Mouse (Mus musculus): ENCODE measurements around the gene Stap2.

Stap2 gene

DNA sequence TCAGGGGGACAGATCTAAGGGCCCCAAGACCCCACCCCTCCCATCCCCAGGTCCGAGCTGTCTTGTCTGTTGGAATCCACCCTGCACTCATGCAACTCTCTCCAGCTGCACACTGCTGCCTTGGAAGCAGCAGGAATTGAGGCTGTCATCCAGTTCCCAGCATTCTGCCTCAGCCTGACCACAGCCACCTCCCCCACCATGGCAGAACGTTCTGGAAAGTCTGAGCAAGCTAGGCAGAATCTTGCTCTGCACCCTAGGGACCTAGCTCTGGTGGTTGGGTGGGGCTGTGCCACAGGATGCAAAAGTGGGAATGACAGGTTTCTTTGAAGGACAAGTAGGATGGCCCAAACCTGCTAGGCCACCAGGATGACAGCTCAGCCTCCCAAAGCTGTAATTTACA lies 19.1 kb upstream of the Stap2 start:
- peak; percentile 31 for DNase-seq

DNA sequence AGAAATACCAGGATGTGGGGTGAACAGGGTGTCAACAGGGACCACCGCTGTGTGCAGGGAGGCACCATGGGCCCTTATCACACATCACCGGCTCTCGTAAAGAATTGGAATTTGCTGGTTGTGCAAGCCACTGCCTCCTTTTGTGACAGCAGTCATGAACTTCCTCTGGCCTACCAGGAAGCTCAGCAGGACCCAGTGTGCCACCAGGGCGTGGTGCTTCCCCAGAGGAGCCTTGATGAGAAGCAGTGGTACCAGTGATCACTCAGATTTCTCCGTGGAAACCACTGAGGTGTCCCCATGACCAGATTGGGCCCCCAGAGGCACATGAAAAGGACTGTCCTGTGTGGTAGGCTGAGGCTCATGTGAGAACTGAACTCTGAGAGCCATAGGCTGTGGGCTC lies 18.0 kb upstream of the Stap2 start:
- peak; percentile 37 for DNase-seq

DNA sequence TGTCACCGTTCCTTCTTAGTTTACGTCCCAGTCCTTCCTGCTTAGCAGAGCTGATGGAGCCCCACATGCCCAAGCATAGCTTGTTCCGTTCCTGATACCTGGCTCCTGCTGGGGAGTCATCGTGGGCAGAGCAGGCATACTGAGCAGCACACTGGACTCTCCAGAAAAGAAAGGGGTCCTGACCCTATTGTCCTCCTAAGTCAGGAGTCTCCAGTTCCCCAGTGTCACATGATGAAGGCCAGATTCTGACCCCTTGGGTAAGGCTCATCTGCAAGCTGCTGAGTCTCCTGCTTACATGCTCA lies 17.6 kb upstream of the Stap2 start:
- DNase-seq, result no peak

DNA sequence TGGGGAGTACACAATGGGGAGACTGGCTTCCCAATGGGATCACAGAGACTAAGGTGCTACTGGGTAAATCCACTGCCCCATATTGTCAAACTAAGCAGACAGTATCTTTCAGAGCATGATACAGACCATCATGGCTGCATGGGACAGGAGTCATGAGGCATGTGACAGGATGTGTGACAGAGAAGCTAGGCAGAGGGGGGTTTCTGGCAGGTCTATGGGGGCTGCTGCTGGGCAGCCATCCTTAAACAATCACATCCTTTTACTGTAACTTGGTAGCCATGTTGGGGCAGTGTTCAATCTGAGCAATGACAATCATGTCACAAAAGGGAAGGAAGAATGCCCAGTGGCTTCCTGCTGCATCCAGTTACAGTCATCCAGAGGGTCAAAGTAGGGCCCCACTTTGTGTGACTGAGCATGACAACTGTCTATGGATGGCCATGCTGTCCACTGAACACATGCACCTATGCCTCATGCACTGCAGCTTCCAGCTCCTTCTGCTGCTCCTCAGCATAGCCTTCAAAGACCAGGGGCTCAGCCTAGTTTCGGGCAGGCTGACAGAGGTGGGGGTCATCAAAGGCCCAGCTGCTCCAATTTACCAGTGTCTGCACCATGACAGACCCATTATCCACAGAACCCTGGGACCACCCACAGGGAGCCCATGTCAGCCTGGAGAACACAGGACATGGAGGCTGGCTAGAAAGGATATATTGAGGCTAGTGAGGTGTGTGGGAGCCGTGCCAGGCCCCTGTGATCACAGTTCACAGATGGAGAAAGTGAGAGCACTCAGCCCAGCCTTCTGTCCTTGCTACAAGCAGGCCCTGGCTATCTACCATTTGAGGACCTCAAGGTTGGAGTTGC lies 17.0 kb upstream of the Stap2 start:
- peak; percentile 84 for DNase-seq

DNA sequence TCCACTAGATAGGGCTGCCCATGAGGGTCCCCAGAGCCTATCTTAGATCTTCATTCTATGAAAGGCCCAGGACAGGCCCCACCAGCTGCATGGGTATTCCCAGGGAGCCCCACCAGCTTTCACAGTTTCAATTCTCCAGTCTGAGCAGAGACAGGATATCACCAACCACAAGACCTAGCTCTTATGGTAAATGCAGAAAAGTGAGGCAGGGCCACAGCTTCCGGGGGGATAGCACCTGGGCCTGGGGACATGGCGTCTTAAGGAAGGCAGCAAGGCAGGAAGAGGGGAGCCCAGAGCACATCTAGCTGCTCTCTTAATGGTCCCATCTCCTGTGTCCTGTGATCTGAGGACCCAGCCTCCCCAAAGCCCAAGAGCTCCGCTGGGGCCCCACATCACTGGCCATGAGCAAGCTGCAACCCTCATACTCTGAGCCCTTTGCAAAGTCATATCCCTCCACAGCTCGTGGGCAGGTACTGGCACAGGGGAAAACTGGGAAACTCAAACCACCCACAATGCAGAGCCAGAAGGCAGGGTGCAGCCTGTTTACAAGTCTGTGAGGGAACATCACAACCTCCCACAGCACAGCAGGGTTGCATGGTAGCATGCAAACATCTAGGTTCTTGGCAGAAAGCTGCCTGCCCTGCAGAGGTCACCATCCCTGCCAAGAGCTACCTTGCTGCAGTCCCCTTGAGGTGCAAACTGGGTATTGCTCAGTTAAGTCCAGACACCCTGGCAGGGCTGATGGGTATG lies 16.0 kb upstream of the Stap2 start:
- peak; percentile 64 for DNase-seq

DNA sequence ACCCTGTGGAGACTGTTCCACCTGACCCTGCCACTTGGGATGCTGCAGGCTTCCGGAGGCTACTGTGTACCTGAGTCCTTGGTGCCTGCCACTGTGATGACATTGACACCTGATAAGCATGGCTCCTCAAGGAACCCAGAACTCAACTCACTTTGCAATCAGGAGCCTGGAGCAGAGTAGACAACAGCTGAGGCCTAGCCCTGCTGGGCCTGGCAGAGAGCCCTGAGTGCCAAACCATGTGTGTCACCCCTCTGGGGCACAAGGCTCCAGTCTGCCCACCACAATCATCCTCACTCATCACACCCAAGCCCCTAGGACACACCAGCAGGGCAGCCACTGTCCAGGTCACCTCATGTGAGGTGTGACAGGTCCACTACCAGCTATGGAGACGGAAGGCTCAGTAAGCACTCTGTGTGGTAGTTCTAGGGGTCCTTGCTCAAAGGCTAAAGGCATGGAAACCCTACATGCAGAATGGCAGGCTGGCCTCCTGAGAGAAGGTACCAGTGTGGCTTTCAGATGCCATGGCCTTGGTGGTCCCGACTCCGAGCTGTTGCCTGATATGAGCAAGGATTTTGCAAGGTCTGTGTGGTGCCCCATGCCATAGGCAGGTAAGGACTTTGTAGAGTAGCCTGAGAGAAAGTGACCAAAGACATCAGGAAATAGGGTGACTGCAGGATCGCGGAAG lies 15.2 kb upstream of the Stap2 start:
- DNase-seq, result peak; percentile 57

DNA sequence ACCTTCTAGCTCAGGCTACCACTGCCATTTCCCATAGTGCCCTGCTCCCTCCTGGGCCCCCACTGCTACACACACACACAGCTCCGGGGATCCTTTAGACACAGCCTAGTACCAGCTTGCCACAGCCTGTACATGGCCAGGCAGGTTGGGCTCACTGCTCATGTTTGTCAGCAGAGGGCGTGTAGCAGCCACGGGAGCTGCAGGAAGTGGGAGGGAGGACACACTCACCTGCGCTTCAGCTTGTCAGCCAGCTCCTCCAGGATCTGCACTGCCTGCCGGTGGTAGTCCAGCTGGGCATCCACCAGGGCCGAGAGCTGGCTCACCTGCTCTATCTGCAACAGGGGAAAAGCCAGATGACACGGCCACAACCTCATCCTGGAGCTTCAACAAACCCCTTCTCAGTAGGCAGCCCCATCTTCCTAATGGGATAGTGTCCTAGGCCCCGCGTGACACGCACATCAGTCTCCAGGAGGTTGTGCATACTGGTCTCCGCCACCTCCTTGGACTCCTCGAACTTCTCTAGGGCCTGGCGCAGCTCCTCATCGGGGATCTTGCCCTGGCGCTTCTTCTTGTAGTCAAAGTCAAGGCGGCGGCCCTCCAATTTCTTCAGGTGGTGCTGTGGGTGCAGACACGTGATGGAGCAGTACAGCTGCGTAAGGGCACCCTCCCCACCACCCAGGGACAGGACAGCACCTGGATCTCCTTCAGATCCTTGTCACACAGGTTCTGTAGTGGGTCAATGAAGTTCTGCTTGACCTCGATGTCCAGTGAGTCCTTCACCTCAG lies 13.2 kb upstream of the Stap2 start:
- peak; percentile 90 for DNase-seq

DNA sequence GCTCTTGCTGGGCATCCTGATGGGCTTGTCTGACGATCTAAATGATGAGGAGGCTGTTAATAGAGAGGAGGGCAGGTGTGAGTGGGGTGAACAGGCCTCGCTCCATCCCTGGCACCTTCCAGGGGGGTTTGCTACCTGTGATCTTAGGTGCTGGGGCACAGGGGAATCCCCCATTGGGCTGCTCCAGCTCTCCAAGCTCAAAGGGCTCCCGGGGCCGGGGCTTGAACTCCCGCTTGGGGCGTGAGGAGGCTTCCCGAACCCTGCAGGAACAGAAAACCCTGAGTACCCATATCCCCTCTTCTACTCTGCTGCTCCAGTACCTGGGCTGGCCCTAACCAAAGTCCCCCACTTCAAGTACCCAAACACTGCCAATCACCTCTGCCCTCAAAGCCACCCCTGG lies 12.5 kb upstream of the Stap2 start:
- peak; percentile 59 for DNase-seq

DNA sequence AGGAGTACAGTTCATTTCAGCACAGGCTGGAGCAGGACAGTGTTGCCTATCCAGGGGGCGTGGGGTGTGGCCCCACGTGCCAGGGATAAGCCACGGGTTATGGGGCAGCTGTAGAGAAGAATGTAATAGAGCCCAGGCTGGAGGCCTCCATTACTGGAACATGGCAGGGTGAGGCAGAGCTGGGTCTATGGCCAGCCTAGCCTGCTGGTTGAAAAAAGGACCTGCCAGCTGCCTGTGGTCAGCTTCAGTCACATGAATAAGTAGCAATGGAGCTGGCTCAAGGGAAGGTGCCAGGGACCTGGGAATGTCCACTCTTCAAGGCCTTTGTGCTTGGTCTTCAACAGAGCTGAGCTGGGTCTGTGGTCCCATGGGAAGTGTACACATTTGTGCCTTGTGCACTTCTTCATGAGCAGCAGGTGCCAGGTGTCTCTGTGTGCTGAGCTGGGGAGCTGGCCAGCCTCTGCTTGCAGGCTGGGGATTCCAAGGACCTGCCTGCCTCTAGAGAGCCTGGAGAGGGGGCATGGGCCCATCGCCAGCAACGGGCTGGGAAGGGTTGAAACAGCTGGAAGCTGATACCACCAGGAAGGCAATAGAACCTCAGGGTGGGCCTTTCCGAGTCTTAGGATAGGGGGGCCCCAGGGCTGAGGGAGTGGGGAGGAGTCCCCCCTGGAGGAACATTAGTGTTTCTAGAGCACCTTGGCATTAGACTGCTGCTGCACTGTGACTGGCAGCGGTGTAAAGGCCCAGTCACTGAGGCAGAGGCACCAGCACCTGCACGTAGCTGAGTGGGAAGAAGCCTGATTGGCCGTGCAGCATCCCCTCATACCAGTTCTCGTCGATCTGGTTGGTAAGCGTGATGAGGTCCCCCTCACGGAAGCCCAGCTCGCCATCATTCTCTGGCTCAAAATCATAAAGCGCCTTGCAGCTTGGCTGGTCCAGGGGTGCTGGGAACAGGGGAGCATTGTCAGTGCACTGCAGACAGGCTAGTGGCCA lies 11.7 kb upstream of the Stap2 start:
- DNase-seq, result peak; percentile 71

DNA sequence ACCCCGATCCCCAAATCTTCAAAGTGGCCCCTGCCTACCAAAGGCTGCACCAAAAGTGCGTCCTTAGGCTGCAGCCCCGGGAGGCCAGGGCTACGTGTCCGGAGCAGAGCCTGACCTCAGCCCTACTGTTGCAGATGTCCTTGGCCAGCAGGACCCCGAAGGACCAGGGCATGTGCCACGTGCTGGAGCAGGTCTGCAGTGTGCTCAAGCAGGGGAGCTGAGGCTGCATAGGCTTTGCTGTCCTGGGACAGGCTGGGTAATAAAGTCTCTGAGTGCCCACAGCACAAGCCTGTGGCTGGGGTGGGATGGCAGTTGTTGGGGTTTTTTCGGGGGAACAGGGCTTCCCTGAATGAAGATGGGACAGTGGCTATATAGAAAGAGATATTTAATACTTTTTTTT lies 11.0 kb upstream of the Stap2 start:
- peak; percentile 34 for DNase-seq

DNA sequence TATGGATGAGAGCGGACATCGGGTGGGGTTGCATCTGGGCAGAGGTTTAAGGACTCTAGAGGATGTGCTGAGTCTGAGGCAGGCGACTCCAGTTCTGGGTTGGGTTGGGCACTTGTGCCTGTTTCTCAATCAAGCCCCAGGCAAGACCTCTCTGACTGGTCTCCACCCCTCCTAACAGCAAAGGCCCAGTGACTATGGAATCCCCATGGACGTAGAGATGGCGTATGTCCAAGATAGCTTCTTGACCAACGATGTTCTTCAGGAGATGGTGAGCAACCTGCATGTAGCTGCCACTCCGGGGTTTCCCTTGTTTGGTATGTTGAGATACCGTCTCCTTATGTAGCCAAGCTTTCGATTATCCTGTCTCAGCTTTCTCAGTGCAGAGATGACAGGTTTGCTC lies 9.9 kb upstream of the Stap2 start:
- peak; percentile 49 for DNase-seq

DNA sequence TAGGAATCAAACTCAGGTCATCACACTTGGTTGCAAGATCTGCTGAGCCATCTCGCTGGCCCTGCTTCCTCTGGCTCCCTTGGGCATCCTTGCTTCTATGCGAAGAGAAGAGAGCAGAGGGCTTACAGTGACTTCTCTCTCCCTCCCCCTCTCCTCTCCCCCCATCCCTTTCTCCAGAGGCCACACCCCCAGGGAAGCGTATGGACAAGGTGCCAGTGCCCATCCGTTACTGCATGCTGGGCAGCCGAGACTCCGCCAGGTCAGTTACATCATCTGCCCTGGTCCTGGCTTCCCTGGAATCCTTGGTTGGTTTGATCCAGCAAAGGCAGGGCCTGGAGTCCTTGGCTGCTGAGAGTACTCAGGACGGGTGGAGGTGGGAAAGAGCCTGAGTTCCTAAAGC lies 6.1 kb upstream of the Stap2 start:
- DNase-seq, result peak; percentile 62

DNA sequence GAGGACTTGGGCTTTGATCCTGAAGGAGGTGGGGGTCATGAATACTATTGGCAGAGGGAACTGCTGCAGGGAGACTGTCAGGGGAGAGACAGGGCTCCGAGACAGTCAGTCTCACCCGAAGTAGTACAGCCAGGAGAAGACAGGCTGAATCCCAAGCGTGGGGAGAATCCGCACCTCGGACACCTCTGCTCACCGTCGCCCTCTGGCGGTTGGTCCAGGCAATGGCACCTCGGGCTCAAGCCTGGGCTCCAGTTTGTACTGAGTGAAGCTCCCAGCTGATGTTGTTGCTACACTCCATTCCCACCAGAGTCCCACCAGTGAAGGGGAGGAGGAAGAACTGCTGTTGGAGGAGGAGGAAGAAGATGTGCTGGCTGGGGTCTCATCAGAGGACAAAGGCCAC lies 5.3 kb upstream of the Stap2 start:
- peak; percentile 83 for DNase-seq

DNA sequence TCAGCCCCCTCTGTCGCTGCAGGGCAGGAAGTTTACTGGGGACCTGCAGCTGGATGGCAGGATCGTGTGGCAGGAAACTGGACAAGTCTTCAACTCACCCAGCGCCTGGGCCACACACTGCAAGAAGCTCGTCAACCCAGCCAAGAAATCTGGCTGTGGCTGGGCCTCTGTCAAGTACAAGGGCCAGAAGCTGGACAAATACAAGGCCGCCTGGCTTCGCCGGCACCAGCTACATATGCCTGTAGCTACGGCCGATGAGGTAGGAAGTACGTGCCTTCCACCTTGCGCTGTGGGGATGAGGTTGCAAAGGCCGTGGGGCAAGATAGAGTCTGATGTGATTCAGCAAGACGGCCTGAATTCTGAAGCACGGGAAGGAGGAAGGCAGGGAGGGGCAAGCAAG lies 4.9 kb upstream of the Stap2 start:
- DNase-seq, result peak; percentile 63

DNA sequence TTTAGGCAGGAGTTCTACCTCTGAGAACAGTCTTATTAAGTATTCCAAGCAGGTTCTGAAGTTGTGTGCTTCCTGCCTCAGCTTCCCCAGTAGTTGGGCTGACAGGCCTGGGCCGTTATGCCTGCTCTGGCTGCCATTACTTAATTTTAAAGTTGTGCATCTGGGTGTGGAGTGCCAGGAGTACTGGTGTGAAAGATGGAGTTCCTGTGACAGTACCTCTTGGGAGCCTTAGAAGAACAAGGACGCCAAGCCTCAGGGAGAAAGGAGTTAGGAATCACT lies 4.5 kb upstream of the Stap2 start:
- peak; percentile 68 for DNase-seq

DNA sequence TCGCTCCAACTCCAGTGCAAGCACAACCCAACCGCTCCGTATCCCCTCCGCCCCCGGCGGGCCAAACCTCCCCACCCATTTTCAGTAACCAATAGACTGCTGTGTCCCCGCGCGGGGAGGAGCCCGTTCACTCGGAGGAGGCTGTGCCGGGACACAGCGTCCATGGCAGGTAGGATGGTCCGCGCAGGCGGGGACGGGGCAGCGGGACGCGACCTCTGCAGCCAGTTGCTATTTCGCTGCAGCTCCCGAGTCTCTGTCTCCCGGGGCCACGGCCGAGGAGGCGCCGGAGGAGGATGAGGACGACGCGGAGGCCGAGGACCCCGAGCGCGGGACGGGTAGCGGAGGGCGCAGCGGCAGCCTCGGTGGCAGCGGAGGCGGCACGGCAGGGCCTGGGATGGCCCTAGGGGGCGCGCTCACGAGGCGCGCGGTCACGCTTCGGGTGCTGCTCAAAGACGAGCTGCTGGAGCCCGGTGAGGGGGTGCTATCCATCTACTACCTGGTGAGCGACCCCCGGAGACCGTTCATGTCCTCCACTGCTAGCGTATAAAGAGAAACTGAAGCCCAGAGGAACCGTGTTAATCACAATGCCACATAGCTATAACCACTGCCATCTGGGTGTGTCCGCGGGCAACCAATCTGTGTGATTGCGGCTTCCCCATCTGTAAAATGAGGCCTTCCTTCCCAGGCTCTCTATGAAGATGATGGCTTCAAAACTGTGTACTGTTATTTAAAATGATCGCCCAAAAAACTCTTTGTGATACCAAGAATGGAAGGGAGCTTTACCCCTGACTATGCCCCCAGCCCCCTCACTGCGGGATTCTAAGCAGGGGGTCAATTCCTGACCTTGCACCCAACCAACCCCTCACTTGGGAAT lies 3.9 kb upstream of the Stap2 start:
- peak; percentile 95 for DNase-seq

DNA sequence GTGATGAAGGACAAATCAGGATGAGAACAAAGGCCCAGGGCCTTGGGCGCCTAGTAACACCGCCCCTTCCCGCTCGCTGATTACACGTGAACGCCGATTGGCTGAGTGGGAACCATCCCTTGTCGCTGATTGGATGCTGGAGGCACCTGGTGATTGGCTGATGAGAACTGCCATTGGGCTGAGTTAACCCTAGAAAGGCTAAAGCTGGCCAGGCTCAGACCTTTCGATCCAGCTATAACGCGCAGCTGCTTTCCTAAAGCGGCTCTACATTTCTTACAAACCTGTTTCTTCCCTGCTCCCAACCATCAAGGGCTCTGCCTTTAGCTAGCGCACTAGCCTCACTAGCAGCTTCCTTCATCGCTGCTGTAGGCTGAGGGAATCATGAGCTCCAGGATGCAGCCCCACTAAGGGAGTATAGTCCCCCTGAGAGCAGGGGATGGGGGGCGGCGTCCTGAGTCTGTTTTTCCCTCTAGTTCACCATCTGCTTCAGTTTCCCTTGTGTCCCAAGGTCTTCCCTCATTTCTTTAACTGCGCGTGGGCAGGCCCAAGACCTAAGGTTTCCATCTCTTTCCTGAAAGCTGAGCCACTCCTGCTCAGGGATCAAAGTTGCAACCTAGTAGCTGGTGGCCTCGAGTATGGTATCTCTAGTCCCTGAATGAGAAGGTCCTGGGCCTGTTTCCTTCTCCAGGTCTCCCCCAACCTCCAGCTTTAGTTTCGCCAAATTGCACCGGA lies 3.1 kb upstream of the Stap2 start:
- DNase-seq, result peak; percentile 95

DNA sequence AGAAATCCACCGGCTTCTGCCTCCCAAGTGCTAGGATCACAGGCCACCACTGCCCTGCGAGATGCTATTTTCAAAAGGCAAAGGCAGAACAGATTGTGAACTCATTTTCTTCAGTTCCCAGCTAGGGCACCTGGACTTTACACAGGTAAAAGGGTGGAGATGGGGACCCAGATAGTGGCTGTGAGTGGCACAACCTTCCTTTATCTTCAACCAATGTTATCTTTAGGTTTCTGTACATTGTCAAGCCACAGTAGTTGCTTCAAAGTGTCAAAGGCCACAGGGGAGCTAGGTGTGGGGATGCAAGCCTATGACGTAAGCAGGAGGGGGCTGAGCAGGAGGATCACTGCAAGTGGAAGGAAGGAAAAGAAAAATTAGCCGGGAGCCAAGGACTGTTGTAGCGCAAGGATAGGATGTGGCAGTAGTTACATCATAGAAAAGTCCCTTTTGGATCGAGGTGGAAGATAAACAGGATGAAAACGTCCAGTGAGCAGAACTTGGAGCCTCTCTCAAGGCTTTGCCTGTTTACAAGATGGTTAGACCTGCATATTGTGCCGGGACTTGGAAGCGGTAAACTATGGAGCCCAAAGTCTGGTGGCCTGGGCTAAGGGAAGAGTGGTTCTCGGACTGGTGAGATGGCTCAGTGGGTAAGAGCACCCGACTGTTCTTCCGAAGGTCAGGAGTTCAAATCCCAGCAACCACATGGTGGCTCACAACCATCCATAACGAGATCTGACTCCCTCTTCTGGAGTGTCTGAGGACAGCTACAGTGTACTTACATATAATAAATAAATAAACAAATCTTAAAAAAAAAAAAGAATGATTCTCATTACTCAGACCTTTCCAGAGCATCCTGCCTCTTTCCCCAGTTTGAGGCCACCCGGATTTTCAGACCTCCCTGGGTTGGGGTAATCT lies 2.3 kb upstream of the Stap2 start:
- peak; percentile 59 for DNase-seq

DNA sequence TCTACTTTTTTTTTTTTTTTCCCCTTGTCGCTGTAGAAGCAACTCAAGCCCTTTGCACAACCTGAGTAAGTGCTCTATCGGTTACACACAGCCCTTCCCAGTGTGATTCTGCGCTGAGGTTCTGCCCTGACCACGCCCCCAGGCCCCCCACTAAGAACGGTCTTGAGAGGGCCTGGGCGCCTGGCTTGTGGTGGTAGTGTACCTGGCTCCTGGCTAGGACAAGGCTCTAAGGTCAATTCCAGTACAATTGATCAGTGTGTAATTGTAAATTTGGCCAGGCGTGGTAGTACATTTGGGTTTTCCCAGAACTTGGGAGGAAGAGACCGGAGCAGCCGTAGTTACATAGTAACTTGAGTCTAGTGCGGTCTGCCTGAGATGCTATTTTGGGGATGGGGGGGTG lies 1.6 kb upstream of the Stap2 start:
- peak; percentile 67 for DNase-seq
